Mouse (Mus musculus) liver, postnatal 0 days (tissue): ENCODE results near the gene Ube2e3. TPM values are rescaled to one million over a fixed set of nuclear protein-coding genes. Genes with fewer than 3 reads are reported as not detected.

ENCODE experiments used
- ATAC-seq: fragments of 200-750 bp; cut with Nextera tagmentation; 2 replicates; pipeline ENCODE4 v1.8.0; 2017; ENCODE audit warnings: mild to moderate bottlenecking, moderate library complexity
- DNase-seq: peaks from one replicate; pipeline ENCODE4 v3.0.0-alpha.2; 2016
- H3K27ac ChIP-seq: fragments of 300-500 bp; sonication (generic); 2 replicates; pipeline ENCODE4 v1.5.1; 2014; ENCODE audit warnings: antibody characterized with exemption, moderate library complexity, mild to moderate bottlenecking, low read depth
- H3K27me3 ChIP-seq: fragments of 300-500 bp; sonication (generic); 2 replicates; pipeline ENCODE4 v1.6.1; 2014; ENCODE audit warnings: low read length, control low read depth, mixed read lengths; ENCODE audit not compliant: insufficient read depth
- H3K36me3 ChIP-seq: fragments of 300-500 bp; sonication (generic); replicated peaks from 2 replicates; pipeline ENCODE4 v1.6.1; 2014; ENCODE audit warnings: mild to moderate bottlenecking, control low read depth, low read length, moderate library complexity, mixed read lengths; ENCODE audit not compliant: insufficient read depth
- H3K4me1 ChIP-seq: fragments of 300-500 bp; sonication (generic); 2 replicates; pipeline ENCODE4 v1.6.1; 2014; ENCODE audit warnings: antibody characterized with exemption, mild to moderate bottlenecking, control low read depth; ENCODE audit not compliant: insufficient read depth
- H3K4me2 ChIP-seq: fragments of 300-500 bp; sonication (generic); 2 replicates; pipeline ENCODE4 v1.6.1; 2014; ENCODE audit warnings: low read depth, mild to moderate bottlenecking, low read length, moderate library complexity, mixed read lengths
- H3K4me3 ChIP-seq: fragments of 300-500 bp; sonication (generic); 2 replicates; pipeline ENCODE4 v1.5.1; 2014; ENCODE audit warnings: low read depth, low read length
- H3K9ac ChIP-seq: fragments of 300-500 bp; sonication (generic); replicated peaks from 2 replicates; pipeline ENCODE4 v1.6.1; 2014; ENCODE audit warnings: mild to moderate bottlenecking, moderate library complexity
- H3K9me3 ChIP-seq: fragments of 300-500 bp; sonication (generic); 2 replicates; pipeline ENCODE4 v1.6.1; 2016; ENCODE audit warnings: mild to moderate bottlenecking, control low read depth, low read length, mixed read lengths
- CTCF ChIP-seq: sonication (generic); IDR thresholded peaks from 2 replicates; pipeline ENCODE4 v1.5.1; 2016; ENCODE audit warnings: antibody characterized with exemption, low read depth
- EP300 ChIP-seq: IDR thresholded peaks from 2 replicates; pipeline ENCODE4 v1.6.1; 2016; ENCODE audit warnings: antibody characterized with exemption, low read depth, mild to moderate bottlenecking
- WGBS: fragments of 180-500 bp; shearing (Covaris S2); extraction: QIAGEN DNeasy Blood & Tissue Kit; methylation state at CpG from one replicate; pipeline ENCODE4 v1.1.7; 2014; ENCODE audit not compliant: insufficient replicate concordance; 5-methylcytosine and 5-hydroxymethylcytosine counted together
- polyA plus RNA-seq: library from polyadenylated mRNA; unstranded; fragments of >200 nt; fragmentation: Nextera tagmentation; extraction: Ambion mirVana; gene quantifications from 2 replicates; pipeline ENCODE4 v1.2.1, GENCODE M21; 2015

Ube2e3 gene
- polyA plus RNA-seq, 1 experiment from 2014 or later: 46.8 TPM

GRCm38 (mm10) chr2:78854315-78854714 lies 13.6 kb upstream of the Ube2e3 start:
- H3K36me3 ChIP-seq: no peaks in the 10 kb centered on the region
- H3K9ac ChIP-seq: no peak overlapping the region
- H3K9me3 ChIP-seq: no peaks in the 10 kb centered on the region
- no peak overlapping the region for H3K27ac ChIP-seq
- DNase-seq (no peak), ATAC-seq (no peak)
- H3K4me3 ChIP-seq: no peak overlapping the region
- whole genome bisulfite sequencing: 79% methylated on average over 8 of the region's 8 CpGs
- H3K27me3 ChIP-seq: no peaks in the 10 kb centered on the region; the same call in 1 of the 2 replicates
- no peak for TF ChIP-seq CTCF
- 0 out of 2 replicates have a peak, but pooled peaks cover 1% of the 10 kb centered on the region for H3K4me1 ChIP-seq
- no peak overlapping the region for H3K4me2 ChIP-seq

GRCm38 (mm10) chr2:78858628-78859027 lies 9.3 kb upstream of the Ube2e3 start:
- H3K4me1 ChIP-seq: peaks cover 3% of the 10 kb centered on the region
- TF ChIP-seq EP300 (no peak), CTCF (no peak)
- peak overlapping the region; percentile 42; the same call in 1 of the 2 replicates for H3K27ac ChIP-seq
- no peak overlapping the region for H3K4me3 ChIP-seq
- ATAC-seq (no peak), DNase-seq (no peak)
- no peaks in the 10 kb centered on the region for H3K36me3 ChIP-seq
- no peaks in the 10 kb centered on the region for H3K9me3 ChIP-seq
- H3K9ac ChIP-seq: no peak overlapping the region
- H3K27me3 ChIP-seq: no peaks in the 10 kb centered on the region
- 70% methylated on average over 6 of the region's 6 CpGs for WGBS
- H3K4me2 ChIP-seq: no peak overlapping the region

DNA sequence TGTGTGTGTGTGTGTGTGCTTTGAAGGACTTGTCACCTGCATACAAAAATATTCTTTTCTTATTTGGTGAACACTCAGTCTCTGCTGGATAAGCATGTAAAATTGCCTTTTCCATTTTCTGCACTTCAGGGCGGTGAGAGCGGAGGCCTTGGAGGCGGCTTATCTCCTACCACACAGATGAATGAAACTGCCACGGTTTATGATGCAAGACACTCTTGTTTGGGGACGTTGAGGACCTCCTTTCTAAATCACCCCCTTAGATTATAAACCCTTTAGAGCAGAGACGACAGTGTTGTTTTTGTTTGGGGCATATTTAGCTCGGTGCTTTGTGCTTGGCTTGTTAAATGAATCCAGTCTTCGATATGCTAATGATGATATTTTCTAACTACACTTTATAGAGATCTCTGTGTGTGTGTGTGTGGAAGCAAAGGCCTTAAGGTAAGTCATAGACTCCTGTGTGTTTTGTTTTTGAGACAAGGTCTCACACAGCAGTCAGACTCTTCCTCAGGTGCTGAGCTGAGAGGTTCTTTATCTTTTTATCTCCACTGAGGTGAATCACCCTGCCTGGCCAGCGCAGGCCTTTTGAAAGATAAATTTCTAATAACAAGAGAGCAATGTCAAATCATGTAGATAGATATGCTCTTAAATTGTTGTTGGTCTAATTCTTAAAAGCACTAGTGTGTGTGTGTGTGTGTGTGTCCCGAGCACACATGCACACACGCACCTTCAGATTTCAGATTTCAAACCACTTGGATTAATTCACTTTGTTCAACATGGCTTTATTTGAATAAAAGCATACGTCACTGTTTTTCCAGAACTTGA lies 8.4 kb upstream of the Ube2e3 start:
- H3K27me3 ChIP-seq: no peaks in the 10 kb centered on the region
- DNase-seq (no peak), ATAC-seq (peak; percentile 91)
- H3K4me3 ChIP-seq: no peak overlapping the region
- TF ChIP-seq CTCF (no peak), EP300 (peak; percentile 77)
- WGBS: 51% methylated on average over 12 of the region's 12 CpGs
- H3K9me3 ChIP-seq: no peaks in the 10 kb centered on the region
- H3K27ac ChIP-seq: peak overlapping the region; percentile 42
- no peak overlapping the region for H3K9ac ChIP-seq
- H3K4me2 ChIP-seq: 0 out of 2 replicates have a peak overlapping the region, but pooled peaks have one; percentile 30
- no peaks in the 10 kb centered on the region for H3K36me3 ChIP-seq
- peaks cover 3% of the 10 kb centered on the region for H3K4me1 ChIP-seq

GRCm38 (mm10) chr2:78860088-78860372 lies 7.9 kb upstream of the Ube2e3 start:
- TF ChIP-seq EP300 (no peak), CTCF (no peak)
- H3K9ac ChIP-seq: no peak overlapping the region
- DNase-seq (no peak), ATAC-seq (no peak)
- WGBS: 44% methylated on average over 3 of the region's 3 CpGs
- H3K27ac ChIP-seq: peak overlapping the region; percentile 42
- no peaks in the 10 kb centered on the region for H3K9me3 ChIP-seq
- H3K4me1 ChIP-seq: peaks cover 3% of the 10 kb centered on the region
- no peak overlapping the region for H3K4me2 ChIP-seq
- no peaks in the 10 kb centered on the region for H3K36me3 ChIP-seq
- no peaks in the 10 kb centered on the region for H3K27me3 ChIP-seq
- no peak overlapping the region for H3K4me3 ChIP-seq

DNA sequence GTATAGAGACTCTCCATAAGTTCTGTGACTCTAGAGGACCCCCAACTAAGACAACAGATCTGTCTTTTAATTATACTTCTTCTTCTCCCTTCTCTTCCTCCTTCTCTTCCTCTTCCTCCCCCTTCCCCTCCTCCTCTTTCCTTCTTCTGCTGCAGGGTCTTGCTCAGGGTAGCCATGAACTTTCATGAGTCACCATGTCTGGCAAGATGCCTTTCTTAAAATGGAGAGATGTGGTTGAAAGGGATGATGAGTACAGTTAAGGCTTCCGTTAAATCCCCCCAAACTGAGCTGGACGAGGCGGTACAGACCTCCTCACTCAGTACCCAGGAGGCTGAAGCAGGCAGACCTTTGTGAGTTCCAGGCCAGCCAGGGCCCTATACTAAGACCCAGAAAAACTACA lies 3.8 kb upstream of the Ube2e3 start:
- Histone ChIP-seq H3K36me3 (no peaks in the 10 kb centered on the region), H3K4me3 (no peak overlapping the region), H3K9ac (no peak overlapping the region), H3K4me2 (no peak overlapping the region), H3K27me3 (no peaks in the 10 kb centered on the region), H3K9me3 (no peaks in the 10 kb centered on the region), H3K27ac (no peak overlapping the region), H3K4me1 (peaks cover 9% of the 10 kb centered on the region)
- TF ChIP-seq EP300: no peak
- 86% methylated on average over 3 of the region's 3 CpGs for WGBS
- ATAC-seq (no peak), DNase-seq (no peak)

DNA sequence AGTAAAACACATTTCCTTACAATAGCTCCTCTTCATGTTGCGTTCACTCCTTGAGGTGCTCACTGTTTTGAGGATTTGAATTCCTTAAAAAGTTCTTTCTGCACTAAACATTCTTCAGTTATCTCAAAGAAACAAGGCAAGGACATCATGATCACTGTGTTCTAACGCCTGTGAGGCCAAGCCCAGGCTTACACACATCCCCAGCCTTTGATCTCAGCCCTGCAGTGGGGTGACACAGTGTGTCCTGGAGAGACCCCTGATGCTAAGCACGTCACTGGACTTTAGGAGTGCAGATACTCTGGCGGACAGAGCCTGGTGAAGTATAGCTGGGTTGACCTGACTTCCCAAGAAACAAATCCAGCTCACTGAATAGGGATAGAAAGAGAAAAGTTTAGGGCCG lies 3.1 kb upstream of the Ube2e3 start:
- Histone ChIP-seq H3K4me1 (peaks cover 6% of the 10 kb centered on the region), H3K27ac (no peak overlapping the region), H3K9ac (no peak overlapping the region), H3K36me3 (no peaks in the 10 kb centered on the region), H3K4me3 (no peak overlapping the region), H3K4me2 (no peak overlapping the region), H3K27me3 (no peaks in the 10 kb centered on the region), H3K9me3 (no peaks in the 10 kb centered on the region)
- WGBS: 68% methylated on average over 5 of the region's 5 CpGs
- DNase-seq: no peak
- ATAC-seq: no peak
- TF ChIP-seq EP300 (no peak), CTCF (no peak)

GRCm38 (mm10) chr2:78868511-78868854 lies 559 bp downstream of the Ube2e3 start:
- peak; percentile 95 for DNase-seq
- Histone ChIP-seq H3K36me3 (0 out of 2 replicates have a peak, but pooled peaks cover 3% of the 10 kb centered on the region), H3K9me3 (no peaks in the 10 kb centered on the region), H3K9ac (peak overlapping the region; percentile 100), H3K4me2 (peak overlapping the region; percentile 94), H3K27ac (peak overlapping the region; percentile 98), H3K4me1 (peaks cover 20% of the 10 kb centered on the region), H3K4me3 (peak overlapping the region; percentile 95), H3K27me3 (no peaks in the 10 kb centered on the region)
- under 1% methylated on average over 40 of the region's 44 CpGs for WGBS
- TF ChIP-seq CTCF (no peak), EP300 (no peak)
- peak; percentile 89 for ATAC-seq
